Mouse (Mus musculus) bone marrow macrophage, adult 2 months (primary cell): ENCODE measurements around the gene Olfr1387. TPM values are rescaled to one million over a fixed set of nuclear protein-coding genes. Genes with fewer than 3 reads are reported as not detected.
"Not testable (repeated sequence)": the region's sequence is repeated elsewhere in the genome, so short reads cannot be mapped to it uniquely, and the experiment has no call there.

Experiments used
- H3K27ac ChIP-seq: 2 replicates; pipeline ENCODE4 v1.5.1; 2012; ENCODE audit warnings: low read depth, low read length; ENCODE audit not compliant: insufficient read depth
- H3K4me1 ChIP-seq: 2 replicates; pipeline ENCODE4 v1.6.1; 2012; ENCODE audit warnings: low read length; ENCODE audit not compliant: control insufficient read depth, insufficient read depth
- H3K4me3 ChIP-seq: 2 replicates; pipeline ENCODE4 v1.5.1; 2012; ENCODE audit warnings: mild to moderate bottlenecking, low read length, moderate library complexity; ENCODE audit not compliant: insufficient read depth
- CTCF ChIP-seq: IDR thresholded peaks from 2 replicates; pipeline ENCODE4 v1.5.1; 2012; ENCODE audit warnings: low read depth, mild to moderate bottlenecking, low read length, moderate library complexity
- POLR2A ChIP-seq: IDR thresholded peaks from 2 replicates; pipeline ENCODE4 v1.6.1; 2012; ENCODE audit warnings: mild to moderate bottlenecking, low read depth, low read length, borderline replicate concordance
- polyA plus RNA-seq: library from polyadenylated mRNA; stranded (reverse); fragments of >200 nt; gene quantifications from 2 replicates; pipeline ENCODE4 v1.2.4, GENCODE M21; 2012; ENCODE audit not compliant: missing spikeins, insufficient read depth, insufficient read length

The Olfr1387 gene
- not detected in 2 replicates for polyA plus RNA-seq

DNA sequence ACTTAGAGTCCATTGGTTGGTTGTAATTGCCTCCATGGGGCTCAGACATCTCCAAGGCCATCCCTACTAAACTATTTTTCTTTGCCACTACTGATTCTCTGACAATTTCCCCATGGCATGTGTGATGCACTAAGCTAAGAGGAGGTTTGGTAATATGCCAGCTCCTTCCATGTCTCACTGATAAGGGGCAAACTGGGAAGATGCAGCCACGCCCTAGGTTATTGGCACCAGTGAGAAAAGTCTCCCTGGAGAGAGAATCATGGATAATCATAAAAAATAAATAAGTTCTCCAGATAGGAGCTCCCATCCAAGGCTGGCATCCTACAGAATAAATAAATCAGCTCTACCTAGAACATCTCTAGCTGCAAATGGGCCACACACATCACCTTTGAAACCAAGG is at the start of gene Olfr1387:
Olfr1387 (plus strand) TSS at position 301 of the 400 bp plus-strand sequence.
- no peak within 1 kb of the TSS for H3K27ac ChIP-seq
- no peaks in the 10 kb centered on the region for H3K4me1 ChIP-seq

DNA sequence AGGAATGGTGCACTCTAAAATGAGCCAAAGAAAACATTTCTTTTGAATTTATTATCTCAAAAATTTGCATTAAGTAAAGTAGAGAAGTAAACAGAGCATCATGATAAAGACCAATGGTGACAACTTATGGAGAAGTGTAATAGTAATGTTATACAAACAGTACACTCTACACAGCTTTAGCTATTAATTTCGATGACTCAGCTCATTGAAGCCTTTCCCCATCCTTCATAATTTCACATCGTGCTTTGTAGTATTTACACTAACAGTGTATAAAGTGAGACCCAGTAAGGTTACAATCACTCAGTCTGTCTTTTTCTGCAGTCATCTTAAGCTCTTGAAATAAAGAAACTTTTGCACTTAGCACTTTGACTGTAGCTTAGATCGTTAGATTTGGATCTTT is 48.4 kb upstream of the Olfr1387 start:
- no peaks in the 10 kb centered on the region for H3K4me1 ChIP-seq
- no peak for TF ChIP-seq CTCF
- no peak for TF ChIP-seq POLR2A
- H3K4me3 ChIP-seq, result no peak overlapping the region
- H3K27ac ChIP-seq, result no peak overlapping the region

More for the DNA sequence above, at the start of gene Olfr1387:
- TF ChIP-seq CTCF (no peak), POLR2A (no peak)
- no peak within 1 kb of the TSS for H3K4me3 ChIP-seq

DNA sequence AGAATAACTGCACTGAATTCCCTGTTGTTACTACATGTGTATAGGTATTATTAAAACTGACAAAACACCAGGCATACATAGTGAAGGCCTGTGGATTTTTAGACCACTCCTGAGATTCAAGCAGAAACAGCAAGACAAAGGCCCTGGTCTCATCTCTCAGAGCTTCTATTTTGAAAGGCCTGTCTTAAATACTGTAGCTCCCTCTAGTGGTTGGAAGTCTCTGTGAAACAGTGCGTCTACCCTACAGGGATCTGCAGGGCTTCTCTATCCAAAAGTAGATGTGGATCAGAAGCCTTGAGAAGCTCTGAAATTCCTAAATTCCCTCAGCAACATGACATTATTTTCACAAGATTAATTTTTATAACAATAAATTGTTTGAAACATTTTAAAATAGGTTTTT is 44.6 kb upstream of the Olfr1387 start:
- Histone ChIP-seq H3K4me1 (no peaks in the 10 kb centered on the region), H3K4me3 (no peak overlapping the region), H3K27ac (no peak overlapping the region)
- TF ChIP-seq POLR2A, result no peak

DNA sequence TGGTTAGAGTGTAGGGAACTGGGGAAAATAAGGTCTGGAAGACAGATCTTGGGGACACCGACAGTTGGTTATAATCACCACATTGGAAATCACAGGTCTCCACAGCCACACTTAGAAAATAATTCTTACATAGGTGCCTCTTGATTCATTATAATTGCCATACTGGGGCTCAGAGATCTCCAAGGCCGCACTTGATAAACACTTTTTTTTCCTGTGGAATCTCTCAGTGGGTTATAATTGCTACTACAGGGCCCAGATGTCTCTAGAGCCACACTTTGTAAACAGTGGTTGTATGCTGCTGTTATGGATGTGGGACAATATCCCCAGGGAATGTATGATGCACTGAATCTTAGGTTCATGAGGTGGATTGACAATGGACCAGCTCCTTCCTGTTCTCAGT is 32.4 kb upstream of the Olfr1387 start, which contains the start of gene Olfr1389:
Olfr1389 (plus strand) TSS at position 301 of the 400 bp plus-strand sequence.
- H3K4me3 ChIP-seq, result no peak within 1 kb of the TSS

DNA sequence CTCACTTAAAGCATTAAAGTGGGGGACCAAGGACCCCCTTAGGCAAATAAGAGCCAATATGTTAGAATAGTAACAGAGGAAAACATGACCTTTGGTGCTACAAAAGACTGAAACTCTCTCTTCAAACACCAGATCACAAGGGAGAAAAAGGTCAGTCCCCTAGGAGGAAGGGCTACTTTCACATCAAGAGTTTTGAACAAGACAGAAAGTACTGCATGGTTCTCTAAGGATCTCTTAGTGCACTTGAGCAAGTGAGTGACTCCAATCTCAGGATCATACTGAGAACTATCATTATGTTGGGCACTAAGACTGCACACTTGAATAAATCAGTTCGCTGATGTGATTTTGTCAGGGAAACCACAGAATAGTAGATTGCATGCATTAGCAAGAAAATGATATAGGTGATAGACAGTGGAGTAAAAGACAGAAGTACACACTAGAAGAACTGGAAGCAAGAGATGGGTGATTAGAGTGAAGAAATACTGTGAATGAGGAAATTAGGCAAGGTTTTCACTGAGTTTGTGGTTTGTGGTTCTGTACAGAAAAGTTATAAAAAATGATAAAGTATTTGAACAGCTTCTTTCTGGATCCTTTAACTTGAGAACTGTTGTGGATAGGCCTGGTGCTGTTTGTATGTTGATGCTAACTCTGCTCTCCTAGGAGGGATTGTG is 29.8 kb upstream of the Olfr1387 start:
- Histone ChIP-seq H3K4me3 (no peak overlapping the region), H3K4me1 (no peaks in the 10 kb centered on the region), H3K27ac (no peak overlapping the region)
- no peak for TF ChIP-seq POLR2A
- TF ChIP-seq CTCF, result no peak

More for the DNA sequence above, 32.4 kb upstream of the Olfr1387 start, which contains the start of gene Olfr1389:
- TF ChIP-seq CTCF, result no peak
- no peak for TF ChIP-seq POLR2A
- Histone ChIP-seq H3K4me1 (no peaks in the 10 kb centered on the region), H3K27ac (no peak within 1 kb of the TSS)

DNA sequence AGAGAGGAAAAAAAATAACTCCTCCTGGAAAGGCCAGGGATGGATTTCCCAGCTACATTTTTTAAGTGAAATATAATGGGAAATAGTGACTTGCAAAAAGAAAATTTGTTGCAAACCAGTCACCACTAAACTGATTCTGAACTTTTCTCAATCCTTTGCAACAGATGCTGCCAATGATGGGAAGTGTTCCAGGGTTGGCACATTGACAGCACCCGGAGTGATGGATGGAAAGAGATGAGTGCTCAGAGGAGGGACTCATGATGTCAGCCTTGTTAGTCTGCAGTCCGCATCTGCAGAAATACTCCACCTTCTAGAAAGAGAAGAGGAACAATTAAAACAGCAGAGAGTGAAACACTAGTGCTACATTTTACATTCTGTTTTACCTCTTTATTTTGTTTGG is 25.5 kb upstream of the Olfr1387 start:
- Histone ChIP-seq H3K4me3 (no peak overlapping the region), H3K4me1 (no peaks in the 10 kb centered on the region), H3K27ac (no peak overlapping the region)
- no peak for TF ChIP-seq CTCF
- TF ChIP-seq POLR2A, result no peak

DNA sequence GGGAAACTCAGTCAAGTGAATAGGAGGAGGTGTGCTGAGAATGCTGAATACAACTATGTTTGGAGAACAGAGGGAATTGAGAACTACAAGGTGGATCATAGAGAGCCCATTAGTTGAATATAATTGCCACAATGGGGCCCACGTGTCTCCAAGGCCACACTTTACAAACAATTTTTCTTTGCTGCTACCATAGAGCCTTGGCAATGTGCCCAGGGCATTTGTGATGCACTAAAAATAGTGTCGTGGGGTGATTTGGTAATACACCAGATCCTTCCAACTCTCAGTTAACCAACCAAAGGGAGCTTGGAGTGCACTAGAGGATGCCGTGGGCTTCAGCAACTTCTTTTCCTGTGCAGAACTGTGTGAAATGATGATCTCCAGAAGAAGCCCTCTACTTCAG is 18.7 kb upstream of the Olfr1387 start, which contains the start of gene Olfr1388:
Olfr1388 (plus strand) TSS at position 214 of the 400 bp plus-strand sequence.
- Histone ChIP-seq H3K4me1 (no peaks in the 10 kb centered on the region), H3K27ac (no peak within 1 kb of the TSS), H3K4me3 (no peak within 1 kb of the TSS)
- no peak for TF ChIP-seq CTCF
- TF ChIP-seq POLR2A, result no peak

DNA sequence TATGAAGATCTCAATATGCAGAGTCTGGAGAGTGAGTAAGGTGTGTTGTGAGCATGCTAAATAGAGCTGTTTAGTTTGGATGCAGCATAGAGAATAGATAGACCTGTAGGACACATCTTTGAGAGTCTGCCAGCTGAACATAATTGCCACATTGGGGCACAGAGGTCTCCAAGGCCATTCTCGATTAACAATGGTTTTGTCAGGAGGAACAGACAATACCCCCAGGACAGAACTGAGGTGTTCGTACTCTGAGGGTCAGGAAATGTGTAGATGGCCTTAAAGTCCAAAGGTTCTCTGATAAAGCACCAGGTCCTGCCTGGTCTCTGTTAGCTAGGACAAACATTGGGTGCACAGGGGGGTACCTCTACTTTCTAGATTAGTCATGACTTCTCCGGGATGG is 9.6 kb downstream of the Olfr1387 start, which contains the start of gene Olfr1386:
Olfr1386 (plus strand) TSS at position 301 of the 400 bp plus-strand sequence.
- H3K27ac ChIP-seq, H3K4me3 ChIP-seq, H3K4me1 ChIP-seq: not testable (repeated sequence)

DNA sequence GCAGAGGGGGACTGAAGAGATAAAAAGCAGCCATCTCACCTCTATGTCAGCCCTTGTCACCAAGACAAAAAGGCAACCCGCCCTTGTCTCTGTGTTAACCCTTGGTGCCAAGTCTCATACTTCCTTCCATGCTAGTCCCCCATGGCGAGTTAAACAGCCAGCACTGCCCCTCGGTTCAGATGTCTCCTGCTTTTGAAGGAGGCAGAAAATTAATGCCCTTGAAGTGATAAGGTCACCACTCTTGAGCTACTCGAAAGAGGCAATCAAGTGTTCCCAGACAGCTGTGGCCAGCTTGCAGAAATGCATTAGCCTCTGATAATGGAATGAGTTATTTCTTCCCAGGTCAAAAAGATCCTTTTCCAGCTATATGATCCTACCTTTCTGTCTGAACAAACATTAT is 30.8 kb downstream of the Olfr1387 start:
- Histone ChIP-seq H3K4me1 (no peaks in the 10 kb centered on the region), H3K27ac (no peak overlapping the region), H3K4me3 (no peak overlapping the region)
- TF ChIP-seq CTCF (no peak), POLR2A (no peak)

DNA sequence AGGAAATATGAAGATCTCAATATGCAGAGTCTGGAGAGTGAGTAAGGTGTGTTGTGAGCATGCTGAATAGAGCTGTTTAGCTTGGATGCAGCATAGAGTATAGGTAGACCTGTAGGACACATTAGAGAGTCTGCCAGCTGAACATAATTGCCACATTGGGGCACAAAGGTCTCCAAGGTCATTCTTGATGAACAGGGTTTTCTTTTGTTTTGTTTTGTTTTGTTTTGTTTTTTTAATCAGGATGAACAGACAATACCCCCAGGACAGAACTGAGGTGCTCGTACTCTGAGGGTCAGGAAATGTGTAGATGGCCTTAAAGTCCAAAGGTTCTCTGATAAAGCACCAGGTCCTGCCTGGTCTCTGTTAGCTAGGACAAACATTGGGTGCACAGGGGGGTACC is 33.6 kb downstream of the Olfr1387 start, which contains the start of gene Olfr1385:
Olfr1385 (plus strand) TSS at position 301 of the 400 bp plus-strand sequence.
- H3K4me3 ChIP-seq, H3K27ac ChIP-seq, H3K4me1 ChIP-seq: not testable (repeated sequence)

Other genes with a start within 250 kb of the Olfr1387 start
- 76.3 and 89.8 TPM in 2 replicates for gene Mgat1, start 211.2 kb upstream of the Olfr1387 start, polyA plus RNA-seq
- not detected in 2 replicates for gene Olfr1393, start 177.0 kb upstream of the Olfr1387 start, polyA plus RNA-seq
- not detected in 2 replicates for gene Olfr1392, start 170.1 kb upstream of the Olfr1387 start, polyA plus RNA-seq
- not detected in 2 replicates for gene Olfr10, start 150.6 kb upstream of the Olfr1387 start, polyA plus RNA-seq
- not detected in 2 replicates for gene Olfr1391, start 132.6 kb upstream of the Olfr1387 start, polyA plus RNA-seq
- not detected in 2 replicates for gene Olfr1390, start 120.2 kb upstream of the Olfr1387 start, polyA plus RNA-seq
- gene Olfr1389, start 32.3 kb upstream of the Olfr1387 start, polyA plus RNA-seq, result not detected in 2 replicates
- gene Olfr1388, start 18.7 kb upstream of the Olfr1387 start, polyA plus RNA-seq, result 0.24 and 0.35 TPM in 2 replicates
- gene Olfr1386, start 9.7 kb downstream of the Olfr1387 start, polyA plus RNA-seq, result not detected in 2 replicates
- gene Olfr1385, start 33.7 kb downstream of the Olfr1387 start, polyA plus RNA-seq, result not detected in 2 replicates
- not detected in 2 replicates for gene Olfr1384, start 51.4 kb downstream of the Olfr1387 start, polyA plus RNA-seq
- gene Olfr1383, start 64.3 kb downstream of the Olfr1387 start, polyA plus RNA-seq, result not detected in 2 replicates
- not detected in 2 replicates for gene Olfr1382, start 72.9 kb downstream of the Olfr1387 start, polyA plus RNA-seq
- gene Olfr1381, start 88.1 kb downstream of the Olfr1387 start, polyA plus RNA-seq, result not detected in 2 replicates
- not detected in 2 replicates for gene Olfr1380, start 101.5 kb downstream of the Olfr1387 start, polyA plus RNA-seq
- gene Flt4, start 153.9 kb downstream of the Olfr1387 start, polyA plus RNA-seq, result not detected in 2 replicates
- gene Scgb3a1, start 208.3 kb downstream of the Olfr1387 start, polyA plus RNA-seq, result not detected in 2 replicates